Mouse (Mus musculus): ENCODE data around the gene Rcor3. TPM values are rescaled to one million over a fixed set of nuclear protein-coding genes. Genes with fewer than 3 reads are reported as not detected.

Rcor3 gene
- polyA plus RNA-seq, 1 experiment from 2014 or later: 16.0 TPM

- no peaks in the 10 kb centered on the region for H3K36me3 ChIP-seq
- no peaks in the 10 kb centered on the region for H3K9me3 ChIP-seq (replicated peaks)
- H3K27ac ChIP-seq (replicated peaks): no peak overlapping the region
- WGBS: 89% methylated on average over 3 of the region's 3 CpGs
- DNase-seq (ENCODE audit: low spot score): no peak
- no peaks in the 10 kb centered on the region for H3K4me1 ChIP-seq
- no peak overlapping the region for H3K4me3 ChIP-seq
- H3K27me3 ChIP-seq (ENCODE audit: low read depth, poor library complexity, severe bottlenecking): no peaks in the 10 kb centered on the region
Observed at GRCm38 (mm10) chr1:192053726-192054125, 84.1 kb downstream of the Rcor3 start.

- Histone ChIP-seq H3K36me3 (no peaks in the 10 kb centered on the region), H3K4me3 (no peak overlapping the region), H3K27ac (replicated peaks) (no peak overlapping the region), H3K9me3 (replicated peaks) (no peaks in the 10 kb centered on the region), H3K4me1 (no peaks in the 10 kb centered on the region), H3K27me3 (ENCODE audit: low read depth, poor library complexity, severe bottlenecking) (no peaks in the 10 kb centered on the region)
- WGBS: 85% methylated on average over 5 of the region's 5 CpGs
- DNase-seq (ENCODE audit: low spot score): no peak
Observed at GRCm38 (mm10) chr1:192052986-192053385, 84.9 kb downstream of the Rcor3 start.

- Histone ChIP-seq H3K27me3 (ENCODE audit: low read depth, poor library complexity, severe bottlenecking) (no peaks in the 10 kb centered on the region), H3K4me1 (no peaks in the 10 kb centered on the region), H3K9me3 (replicated peaks) (no peaks in the 10 kb centered on the region), H3K36me3 (no peaks in the 10 kb centered on the region), H3K27ac (replicated peaks) (no peak overlapping the region), H3K4me3 (no peak overlapping the region)
- no peak for DNase-seq (ENCODE audit: low spot score)
- WGBS: 87% methylated on average over 8 of the region's 8 CpGs
Observed at GRCm38 (mm10) chr1:192052461-192052860, 85.4 kb downstream of the Rcor3 start.

Other genes starting within 250 kb of the Rcor3 start
- 1.2 and 1.3 TPM in 2 replicates for gene Slc30a1, start 231.3 kb downstream of the Rcor3 start, polyA plus RNA-seq (2016; fragmentation: Nextera tagmentation; extraction: Ambion mirVana)
- 0.62 and 0.82 TPM in 2 replicates for gene Rd3, start 160.7 kb downstream of the Rcor3 start, polyA plus RNA-seq (2016; fragmentation: Nextera tagmentation; extraction: Ambion mirVana)
- gene Traf5, start 45.5 kb downstream of the Rcor3 start, polyA plus RNA-seq (2016; fragmentation: Nextera tagmentation; extraction: Ambion mirVana): 3.3 and 3.6 TPM in 2 replicates
- gene Kcnh1, start 52.7 kb upstream of the Rcor3 start, polyA plus RNA-seq (2016; fragmentation: Nextera tagmentation; extraction: Ambion mirVana): 0.32 and 0.63 TPM in 2 replicates

All from midbrain, embryonic 10.5 days (tissue).